Mouse (Mus musculus): ENCODE results near the gene Gm21188. TPM values are rescaled to one million over a fixed set of nuclear protein-coding genes. Genes with fewer than 3 reads are reported as not detected.
"Not testable (repeated sequence)": the region's sequence is repeated elsewhere in the genome, so short reads cannot be mapped to it uniquely, and the experiment has no call there.

Gene Gm21188
- total and polyA plus RNA-seq, 3 experiments, result 0.02 to 0.27 TPM; not detected in 1

DNA sequence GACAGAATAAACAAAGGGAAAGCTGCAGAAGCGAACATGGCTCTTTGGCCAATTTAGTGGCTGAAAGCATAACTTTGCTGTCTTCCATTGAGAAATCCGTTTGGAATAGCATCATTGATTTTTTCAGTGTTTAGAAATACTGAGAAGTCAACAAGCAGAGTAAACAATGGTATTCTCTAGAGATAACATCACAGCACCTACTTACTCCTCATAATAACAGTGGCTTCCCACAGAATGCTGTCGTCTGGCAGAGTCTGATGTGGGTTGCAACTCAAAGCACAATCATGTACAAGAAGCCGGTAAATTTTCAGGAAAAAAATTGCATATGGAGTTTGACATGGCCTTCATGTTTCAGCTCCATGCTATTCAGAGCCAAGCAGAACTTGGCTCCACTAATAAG lies 26.4 kb downstream of the Gm21188 start:
- ATAC-seq (ENCODE audit: extremely low read depth, insufficient number of reproducible peaks, low FRiP score, poor library complexity, severe bottlenecking) (peak; percentile 23; the same call in 1 of the 2 replicates), DNase-seq (ENCODE audit: low spot score) (peak; percentile 0)
- peaks cover 17% of the 10 kb centered on the region for H3K9me3 ChIP-seq (replicated peaks)
- not testable (repeated sequence) for H3K27me3 ChIP-seq (ENCODE audit: insufficient read depth, low read length); H3K4me1 ChIP-seq (ENCODE audit: insufficient read depth, low read depth, low read length); H3K4me3 ChIP-seq (ENCODE audit: low read depth, low read length); H3K36me3 ChIP-seq (replicated peaks)

DNA sequence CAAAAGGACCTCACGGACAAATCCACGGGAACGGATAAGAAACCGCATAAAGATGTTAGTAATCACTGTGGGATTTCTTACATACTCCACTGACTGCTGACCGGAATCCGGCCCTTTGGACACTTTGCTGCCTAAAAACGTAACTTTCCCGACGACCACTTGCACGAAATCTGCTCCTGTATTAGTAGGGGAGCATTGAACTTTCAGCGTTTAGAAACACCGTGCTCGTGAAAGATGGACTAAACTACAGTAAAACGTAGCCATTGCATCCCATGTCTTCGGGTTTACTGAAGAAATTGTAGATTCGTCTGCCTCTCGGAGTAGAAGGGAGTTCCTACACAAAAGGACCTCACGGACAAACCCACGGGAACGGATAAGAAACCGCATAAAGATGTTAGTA lies 27.0 kb downstream of the Gm21188 start:
- H3K9me3 ChIP-seq (replicated peaks), result peaks cover 17% of the 10 kb centered on the region
- not testable (repeated sequence) for H3K27me3 ChIP-seq (ENCODE audit: insufficient read depth, low read length); H3K4me1 ChIP-seq (ENCODE audit: insufficient read depth, low read depth, low read length); H3K36me3 ChIP-seq (replicated peaks); DNase-seq (ENCODE audit: low spot score); ATAC-seq (ENCODE audit: extremely low read depth, insufficient number of reproducible peaks, low FRiP score, poor library complexity, severe bottlenecking); H3K4me3 ChIP-seq (ENCODE audit: low read depth, low read length)

DNA sequence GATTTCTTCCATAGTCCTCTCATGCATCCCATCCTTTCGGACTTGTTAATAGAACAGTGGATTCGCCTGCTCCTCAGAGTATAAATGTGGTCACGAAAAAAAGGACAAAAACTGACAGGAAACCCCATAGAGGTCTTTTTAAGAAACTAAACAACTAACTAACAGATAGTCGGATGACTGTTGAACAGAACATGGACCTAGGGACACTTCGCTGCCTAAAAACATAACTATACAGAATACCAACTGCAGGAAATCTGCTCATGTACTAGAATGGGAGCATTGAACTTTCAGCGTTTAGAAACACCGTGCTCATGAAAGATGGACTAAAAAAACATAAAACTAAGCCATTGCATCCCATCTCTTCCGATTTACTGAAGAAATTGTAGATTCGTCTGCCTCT lies 27.4 kb downstream of the Gm21188 start:
- not testable (repeated sequence) for ATAC-seq (ENCODE audit: extremely low read depth, insufficient number of reproducible peaks, low FRiP score, poor library complexity, severe bottlenecking); H3K4me1 ChIP-seq (ENCODE audit: insufficient read depth, low read depth, low read length); H3K4me3 ChIP-seq (ENCODE audit: low read depth, low read length); H3K27me3 ChIP-seq (ENCODE audit: insufficient read depth, low read length); DNase-seq (ENCODE audit: low spot score); H3K36me3 ChIP-seq (replicated peaks)
- peaks cover 17% of the 10 kb centered on the region for H3K9me3 ChIP-seq (replicated peaks)

DNA sequence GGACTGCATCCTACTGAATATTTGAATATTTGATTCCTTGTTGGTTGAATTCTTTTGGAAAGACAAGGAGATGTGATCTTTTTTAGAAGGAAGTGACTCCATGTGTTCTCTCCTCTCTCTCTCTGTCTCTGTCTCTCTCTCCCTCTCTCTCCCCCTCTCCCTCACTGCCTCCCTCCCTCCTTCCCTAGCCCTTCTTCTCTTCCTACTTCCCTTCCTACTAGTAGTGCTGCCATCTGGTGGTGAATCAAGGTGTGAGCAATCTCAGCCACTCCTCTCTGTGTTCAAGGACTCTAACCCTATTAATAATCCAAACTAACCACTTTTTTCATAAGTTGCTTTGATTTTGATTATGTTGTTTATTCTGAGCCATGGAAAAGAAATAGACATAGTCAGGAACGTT lies 30.5 kb downstream of the Gm21188 start:
- H3K4me1 ChIP-seq (ENCODE audit: insufficient read depth, low read depth, low read length); H3K27me3 ChIP-seq (ENCODE audit: insufficient read depth, low read length); H3K36me3 ChIP-seq (replicated peaks); ATAC-seq (ENCODE audit: extremely low read depth, insufficient number of reproducible peaks, low FRiP score, poor library complexity, severe bottlenecking); DNase-seq (ENCODE audit: low spot score); H3K4me3 ChIP-seq (ENCODE audit: low read depth, low read length); H3K9me3 ChIP-seq (replicated peaks): not testable (repeated sequence)

DNA sequence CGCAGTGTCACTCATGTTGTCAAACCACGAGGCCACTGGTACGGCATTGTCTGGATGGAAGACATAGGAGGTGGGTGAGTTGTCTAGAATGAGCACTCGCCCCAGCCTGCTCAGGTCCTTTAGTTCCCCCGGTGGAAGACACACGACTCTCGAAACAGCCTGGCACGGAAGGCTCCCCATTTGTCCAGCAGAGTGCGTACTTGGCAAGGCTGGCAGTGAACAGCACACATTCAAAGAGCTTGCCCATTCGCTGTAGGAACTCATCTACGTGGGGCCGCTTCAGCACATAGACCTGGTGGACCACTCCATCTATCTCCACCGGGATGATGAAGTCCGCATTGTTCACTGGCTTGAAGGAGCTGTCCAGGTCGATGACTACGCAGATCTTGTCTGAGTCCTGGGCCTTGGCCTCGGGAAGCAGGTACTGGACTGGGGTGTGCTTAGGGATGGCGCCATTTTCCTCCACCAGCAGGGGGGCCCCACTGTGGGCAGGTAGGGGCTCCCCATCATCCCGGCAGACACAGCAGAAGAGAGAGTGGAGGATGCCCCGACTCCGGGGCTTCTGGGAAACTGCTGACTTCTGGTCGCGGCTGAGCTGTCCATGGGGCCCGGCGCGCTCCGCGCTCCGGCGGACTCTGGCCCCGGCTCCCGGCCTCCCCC lies 36.5 kb downstream of the Gm21188 start:
- DNase-seq (ENCODE audit: low spot score); H3K4me3 ChIP-seq (ENCODE audit: low read depth, low read length); ATAC-seq (ENCODE audit: extremely low read depth, insufficient number of reproducible peaks, low FRiP score, poor library complexity, severe bottlenecking); H3K4me1 ChIP-seq (ENCODE audit: insufficient read depth, low read depth, low read length); H3K9me3 ChIP-seq (replicated peaks); H3K27me3 ChIP-seq (ENCODE audit: insufficient read depth, low read length); H3K36me3 ChIP-seq (replicated peaks): not testable (repeated sequence)

DNA sequence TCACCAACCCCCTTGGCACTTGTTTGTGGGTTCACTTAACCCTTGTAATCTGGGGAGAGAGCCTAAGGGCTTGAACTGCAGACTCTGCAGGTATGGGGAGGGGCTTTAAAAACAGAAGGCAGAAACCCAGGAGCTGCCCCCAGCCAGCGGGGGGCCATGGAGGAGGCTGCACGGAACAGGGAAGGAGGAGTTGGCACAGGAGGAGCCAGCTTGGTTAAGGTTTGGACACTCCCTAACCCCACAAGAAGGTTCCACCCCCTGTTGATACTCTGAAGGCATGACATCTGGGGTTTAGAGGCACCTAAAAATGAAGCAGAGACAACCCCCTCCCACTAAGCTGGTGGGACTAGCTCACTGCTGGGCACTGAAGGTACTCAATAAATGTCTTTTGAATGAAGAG lies 38.0 kb downstream of the Gm21188 start:
- not testable (repeated sequence) for H3K27me3 ChIP-seq (ENCODE audit: insufficient read depth, low read length); H3K4me1 ChIP-seq (ENCODE audit: insufficient read depth, low read depth, low read length); H3K9me3 ChIP-seq (replicated peaks); DNase-seq (ENCODE audit: low spot score); H3K4me3 ChIP-seq (ENCODE audit: low read depth, low read length); H3K36me3 ChIP-seq (replicated peaks)
- peak; percentile 43; the same call in 1 of the 2 replicates for ATAC-seq (ENCODE audit: extremely low read depth, insufficient number of reproducible peaks, low FRiP score, poor library complexity, severe bottlenecking)

DNA sequence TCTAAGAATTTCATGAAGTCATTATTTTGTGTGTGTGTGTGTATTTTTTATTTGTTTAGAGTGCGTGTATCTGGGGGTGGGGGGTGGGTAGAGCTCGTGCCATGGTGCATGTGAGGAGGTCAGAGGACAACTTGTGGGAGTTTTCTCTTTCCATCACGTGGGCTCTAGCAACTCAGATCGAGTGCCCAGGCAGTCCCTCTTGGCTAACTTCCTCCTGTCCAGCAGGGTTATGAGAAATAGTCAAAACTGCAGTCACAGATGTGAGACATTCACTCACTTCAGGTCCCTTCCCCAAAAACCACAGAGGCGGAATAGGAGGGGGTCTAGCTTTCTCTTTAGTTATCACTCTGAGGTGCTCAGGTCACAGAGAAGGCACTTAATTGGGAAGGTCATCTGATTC lies 38.5 kb downstream of the Gm21188 start:
- not testable (repeated sequence) for H3K4me3 ChIP-seq (ENCODE audit: low read depth, low read length); H3K36me3 ChIP-seq (replicated peaks); ATAC-seq (ENCODE audit: extremely low read depth, insufficient number of reproducible peaks, low FRiP score, poor library complexity, severe bottlenecking); DNase-seq (ENCODE audit: low spot score); H3K27me3 ChIP-seq (ENCODE audit: insufficient read depth, low read length); H3K4me1 ChIP-seq (ENCODE audit: insufficient read depth, low read depth, low read length); H3K9me3 ChIP-seq (replicated peaks)

DNA sequence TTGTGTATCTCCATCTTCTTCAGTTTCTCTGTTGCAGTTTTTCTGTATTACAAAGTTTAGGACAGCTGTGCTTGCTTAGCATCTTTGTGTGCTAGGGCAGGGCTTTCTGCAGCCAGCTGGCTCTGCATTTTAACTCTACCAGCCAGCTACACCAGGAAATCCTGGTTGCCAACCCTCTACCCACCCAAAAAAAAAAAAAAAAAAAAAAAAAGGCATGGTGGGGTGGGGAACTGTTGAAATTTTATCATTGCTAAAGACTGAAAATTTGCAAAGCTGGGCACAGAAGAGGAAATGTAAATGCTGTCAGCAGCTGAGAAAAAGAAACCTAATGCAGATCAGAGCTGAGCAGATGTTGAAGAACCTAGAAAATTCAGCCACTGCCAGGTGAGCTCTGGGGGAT lies 41.9 kb downstream of the Gm21188 start:
- not testable (repeated sequence) for H3K36me3 ChIP-seq (replicated peaks); H3K9me3 ChIP-seq (replicated peaks); H3K27me3 ChIP-seq (ENCODE audit: insufficient read depth, low read length); H3K4me3 ChIP-seq (ENCODE audit: low read depth, low read length); ATAC-seq (ENCODE audit: extremely low read depth, insufficient number of reproducible peaks, low FRiP score, poor library complexity, severe bottlenecking); H3K4me1 ChIP-seq (ENCODE audit: insufficient read depth, low read depth, low read length); DNase-seq (ENCODE audit: low spot score)

DNA sequence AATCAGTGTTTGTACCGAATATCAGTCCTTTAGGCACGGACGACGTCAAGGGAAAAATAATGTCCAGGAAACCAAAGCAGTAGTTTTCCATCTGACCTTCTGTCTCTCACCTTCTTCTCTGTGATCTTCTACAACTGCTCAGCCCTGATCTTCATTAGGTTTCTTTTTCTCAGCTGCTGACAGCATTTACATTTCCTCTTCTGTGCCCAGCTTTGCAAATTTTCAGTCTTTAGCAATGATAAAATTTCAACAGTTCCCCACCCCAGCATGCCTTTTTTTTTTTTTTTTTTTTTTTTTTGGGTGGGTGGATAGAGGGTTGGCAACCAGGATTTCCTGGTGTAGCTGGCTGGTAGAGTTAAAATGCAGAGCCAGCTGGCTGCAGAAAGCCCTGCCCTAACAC lies 52.8 kb downstream of the Gm21188 start:
- DNase-seq (ENCODE audit: low spot score); H3K27me3 ChIP-seq (ENCODE audit: insufficient read depth, low read length); H3K36me3 ChIP-seq (replicated peaks); H3K4me1 ChIP-seq (ENCODE audit: insufficient read depth, low read depth, low read length); H3K9me3 ChIP-seq (replicated peaks); H3K4me3 ChIP-seq (ENCODE audit: low read depth, low read length); ATAC-seq (ENCODE audit: extremely low read depth, insufficient number of reproducible peaks, low FRiP score, poor library complexity, severe bottlenecking): not testable (repeated sequence)

DNA sequence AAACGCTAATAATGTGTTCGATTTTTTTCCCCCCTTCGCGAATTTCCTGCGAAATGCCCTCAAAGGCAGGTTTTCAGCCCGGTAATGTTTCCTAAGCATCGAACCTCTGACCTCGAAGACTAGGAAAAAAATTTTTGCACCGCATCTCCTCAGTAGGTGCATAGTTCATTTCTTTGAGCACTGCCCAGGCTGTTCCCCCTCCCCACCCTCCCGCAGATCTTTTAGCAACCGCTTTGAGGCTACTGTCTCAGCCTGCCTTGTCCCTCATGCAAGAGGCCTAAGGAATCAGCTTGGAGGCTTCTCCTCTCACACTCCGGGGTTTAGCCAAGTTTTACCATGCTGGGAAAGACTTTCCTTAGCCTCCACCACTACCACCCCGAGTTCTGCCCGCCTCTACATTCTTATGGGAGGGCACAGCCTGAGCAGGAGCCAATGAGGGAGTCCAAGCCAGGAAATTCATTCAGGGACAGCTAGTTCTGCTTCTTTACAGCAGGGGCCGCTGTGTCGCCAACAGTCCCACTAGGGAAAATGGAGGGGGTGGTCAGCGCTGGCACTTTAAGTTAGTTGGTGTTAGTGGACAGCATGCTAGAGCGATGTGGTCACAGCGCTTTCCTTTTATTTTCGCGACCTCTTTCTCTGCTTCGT lies 53.4 kb downstream of the Gm21188 start:
- H3K4me3 ChIP-seq (ENCODE audit: low read depth, low read length); H3K36me3 ChIP-seq (replicated peaks); DNase-seq (ENCODE audit: low spot score); ATAC-seq (ENCODE audit: extremely low read depth, insufficient number of reproducible peaks, low FRiP score, poor library complexity, severe bottlenecking); H3K4me1 ChIP-seq (ENCODE audit: insufficient read depth, low read depth, low read length); H3K27me3 ChIP-seq (ENCODE audit: insufficient read depth, low read length); H3K9me3 ChIP-seq (replicated peaks): not testable (repeated sequence)

DNA sequence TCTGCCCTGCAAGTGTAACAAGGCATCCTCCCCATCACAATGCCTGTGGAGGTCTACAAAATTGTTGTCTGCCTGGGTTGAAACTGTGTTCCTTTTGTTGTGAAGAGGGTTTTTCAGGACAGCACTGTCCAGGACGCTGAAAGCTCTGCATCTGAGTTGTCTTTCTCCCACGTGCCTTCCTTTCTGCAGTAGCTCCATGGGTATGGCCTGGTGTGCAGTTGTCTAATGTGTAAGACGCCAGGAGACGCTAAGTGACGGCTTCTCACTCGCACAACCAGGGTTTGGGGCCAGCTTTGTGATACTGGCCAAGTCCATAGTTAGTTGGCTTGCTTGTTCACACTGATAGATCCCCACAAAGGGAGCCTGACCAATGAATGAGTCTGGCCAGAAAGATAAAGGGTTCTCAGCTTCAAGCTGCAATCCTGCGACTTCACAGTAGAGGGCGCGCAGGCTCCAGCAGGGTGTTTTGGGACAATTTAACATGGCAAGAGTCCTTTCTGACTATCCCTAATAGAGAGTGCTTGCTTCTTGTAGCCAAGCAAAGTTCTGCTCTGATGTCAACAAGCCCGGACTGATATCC lies 60.0 kb downstream of the Gm21188 start:
- H3K4me3 ChIP-seq (ENCODE audit: low read depth, low read length); ATAC-seq (ENCODE audit: extremely low read depth, insufficient number of reproducible peaks, low FRiP score, poor library complexity, severe bottlenecking); H3K4me1 ChIP-seq (ENCODE audit: insufficient read depth, low read depth, low read length): not testable (repeated sequence)

DNA sequence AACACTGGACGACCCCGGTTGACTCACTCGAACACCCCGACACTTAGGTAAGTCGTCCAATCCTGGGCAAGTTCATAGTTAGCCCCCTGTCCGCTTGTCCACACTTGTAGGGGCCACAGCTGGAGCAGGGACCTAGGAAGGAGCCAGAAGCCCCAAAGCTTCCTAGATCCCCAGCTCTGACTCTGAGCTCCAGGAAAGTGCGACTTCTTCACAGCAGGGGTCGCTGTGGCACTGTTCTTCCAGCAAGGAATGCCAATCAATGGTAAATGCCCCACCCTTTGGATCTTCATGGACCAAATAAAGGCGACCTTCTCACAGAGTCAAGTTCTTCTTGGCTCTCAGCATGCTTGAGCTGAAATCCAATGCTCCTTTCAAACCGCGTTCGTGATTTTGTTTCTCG lies 60.7 kb downstream of the Gm21188 start:
- H3K27me3 ChIP-seq (ENCODE audit: insufficient read depth, low read length); H3K36me3 ChIP-seq (replicated peaks); H3K4me3 ChIP-seq (ENCODE audit: low read depth, low read length); H3K9me3 ChIP-seq (replicated peaks); ATAC-seq (ENCODE audit: extremely low read depth, insufficient number of reproducible peaks, low FRiP score, poor library complexity, severe bottlenecking); DNase-seq (ENCODE audit: low spot score); H3K4me1 ChIP-seq (ENCODE audit: insufficient read depth, low read depth, low read length): not testable (repeated sequence)

More for the DNA sequence above, 60.0 kb downstream of the Gm21188 start:
- not testable (repeated sequence) for H3K9me3 ChIP-seq (replicated peaks); H3K27me3 ChIP-seq (ENCODE audit: insufficient read depth, low read length); H3K36me3 ChIP-seq (replicated peaks); DNase-seq (ENCODE audit: low spot score)

Measured in G1E (cell line).